Mouse (Mus musculus) bone marrow macrophage, adult 2 months (primary cell): ENCODE measurements at regions not wholly inside any gene's neighbourhood (a gene's known extent, or its start where the extent isn't known, plus 50 kb on each side); places are given as distances from the start of the nearest gene placed in this dataset.

Experiments
- CTCF ChIP-seq: IDR thresholded peaks from 2 replicates; pipeline ENCODE4 v1.5.1; 2012; ENCODE audit warnings: low read depth, mild to moderate bottlenecking, low read length, moderate library complexity
- POLR2A ChIP-seq: IDR thresholded peaks from 2 replicates; pipeline ENCODE4 v1.6.1; 2012; ENCODE audit warnings: mild to moderate bottlenecking, low read depth, low read length, borderline replicate concordance

- no peak for TF ChIP-seq CTCF
- no peak for TF ChIP-seq POLR2A
Measured at GRCm38 (mm10) chr1:125263684-125264083, 171.8 kb downstream of the Actr3 start.
